Mouse (Mus musculus) CH12.LX (cell line): Measurements from ENCODE around the gene Tmem108.

ENCODE experiments used
- CTCF ChIP-seq, 2 experiments: IDR thresholded peaks in 1 of 2; conservative IDR thresholded peaks in 1 of 2; 2 replicates each; pipeline ENCODE4 v1.5.1; 2011 to 2012; ENCODE audit warnings: low read depth in 2 of 2, low read length in 2 of 2, improper control_type of control experiment in 1 of 2, inconsistent platforms in 1 of 2, mild to moderate bottlenecking in 1 of 2, moderate library complexity in 1 of 2
- E2F4 ChIP-seq: IDR thresholded peaks from 2 replicates; pipeline ENCODE4 v1.6.1; 2011; ENCODE audit warnings: low read depth, low read length, improper control_type of control experiment; ENCODE audit not compliant: insufficient replicate concordance
- EP300 ChIP-seq: IDR thresholded peaks from 2 replicates; pipeline ENCODE4 v1.6.1; 2011; ENCODE audit warnings: low read length, improper control_type of control experiment
- ETS1 ChIP-seq: conservative IDR thresholded peaks from 2 replicates; pipeline ENCODE4 v1.6.1; 2012; ENCODE audit warnings: low read depth, mild to moderate bottlenecking, inconsistent platforms, low read length, improper control_type of control experiment, moderate library complexity
- MAZ ChIP-seq: IDR thresholded peaks from 2 replicates; pipeline ENCODE4 v1.6.1; 2012; ENCODE audit warnings: low read depth, mild to moderate bottlenecking, inconsistent platforms, low read length, improper control_type of control experiment, moderate library complexity
- NRF1 ChIP-seq: IDR thresholded peaks from 2 replicates; pipeline ENCODE4 v1.6.1; 2014; ENCODE audit warnings: low read depth, mild to moderate bottlenecking, inconsistent platforms, low read length, improper control_type of control experiment, moderate library complexity
- POLR2A ChIP-seq: IDR thresholded peaks from 2 replicates; pipeline ENCODE4 v1.6.1; 2011; ENCODE audit warnings: low read depth, mild to moderate bottlenecking, improper control_type of control experiment, low read length
- TCF12 ChIP-seq: IDR thresholded peaks from 2 replicates; pipeline ENCODE4 v1.6.1; 2014; ENCODE audit warnings: low read depth, mild to moderate bottlenecking, inconsistent platforms, low read length, improper control_type of control experiment

DNA sequence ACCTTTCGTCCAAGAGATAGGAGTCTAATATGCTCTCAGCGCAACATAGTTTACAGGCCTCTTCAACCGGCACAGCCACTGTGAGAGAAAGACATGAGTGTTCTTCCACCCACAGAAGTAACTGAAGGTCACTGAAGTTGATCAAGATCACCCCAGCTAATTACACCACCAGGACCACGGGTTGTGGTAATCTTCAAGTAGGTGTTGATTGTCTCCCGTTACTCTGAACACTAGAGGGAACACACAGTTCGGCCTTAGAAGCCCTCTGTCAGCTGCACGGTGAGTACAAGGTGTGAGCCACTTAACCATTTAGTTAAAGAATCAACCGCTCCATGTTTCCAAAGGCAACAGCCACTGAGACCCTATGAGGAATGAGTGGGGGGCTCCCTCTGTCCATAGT, 269.7 kb downstream of the Tmem108 start:
- TF ChIP-seq POLR2A, result no peak
- no peak for TF ChIP-seq NRF1
- TF ChIP-seq MAZ, result no peak
- TF ChIP-seq TCF12, result no peak
- TF ChIP-seq ETS1, result no peak
- TF ChIP-seq CTCF (conservative IDR thresholded peaks at IDR 0.05 in 1 of 2, IDR thresholded peaks at IDR 0.05 in 1 of 2; ENCODE audit: low read depth in 2 of 2, low read length in 2 of 2), result no peak
- TF ChIP-seq E2F4, result no peak
- no peak for TF ChIP-seq EP300
